Mouse (Mus musculus) CH12.LX (cell line): ENCODE data around the gene Mfsd6l. TPM values are rescaled to one million over a fixed set of nuclear protein-coding genes. Genes with fewer than 3 reads are reported as not detected.

ENCODE experiments used
- DNase-seq: peaks from one replicate; pipeline ENCODE4 v3.0.0-alpha.2; 2013; ENCODE audit errors: extremely low read depth
- H3K27ac ChIP-seq: 2 replicates; pipeline ENCODE4 v1.5.1; 2012; ENCODE audit warnings: low read depth, mild to moderate bottlenecking, control low read depth, moderate library complexity; ENCODE audit not compliant: insufficient read depth
- H3K27me3 ChIP-seq: replicated peaks from 2 replicates; pipeline ENCODE3; 2012; ENCODE audit warnings: inconsistent platforms
- H3K36me3 ChIP-seq, 2 experiments: replicated peaks in 1 of 2; 2 replicates each; pipeline versions ENCODE3 to v1.6.1; 2012; ENCODE audit warnings: inconsistent platforms in 1 of 2, low read length in 1 of 2, mild to moderate bottlenecking in 1 of 2, mixed read lengths in 1 of 2, moderate library complexity in 1 of 2; ENCODE audit not compliant: control insufficient read depth in 1 of 2, insufficient read depth in 1 of 2
- H3K4me1 ChIP-seq, 2 experiments: 2 replicates each; pipeline ENCODE4 v1.6.1; 2012; ENCODE audit warnings: inconsistent platforms in 1 of 2, moderate library complexity in 1 of 2; ENCODE audit not compliant: insufficient read depth in 2 of 2, control insufficient read depth in 1 of 2
- H3K4me2 ChIP-seq: 2 replicates; pipeline ENCODE4 v1.6.1; 2012; ENCODE audit warnings: low read depth, mild to moderate bottlenecking, control low read depth; ENCODE audit not compliant: poor library complexity, insufficient read depth, severe bottlenecking
- H3K4me3 ChIP-seq, 3 experiments: fragments of 150-350 bp in 1 of 3; sonication (generic) in 1 of 3; replicated peaks in 1 of 3; 2 replicates each; pipeline versions ENCODE3 to v1.5.1; 2011 to 2012; ENCODE audit warnings: low read depth in 2 of 3, low read length in 2 of 3, mild to moderate bottlenecking in 2 of 3, moderate library complexity in 2 of 3, control low read depth in 1 of 3, improper control_type of control experiment in 1 of 3, inconsistent platforms in 1 of 3, mixed read lengths in 1 of 3; ENCODE audit not compliant: poor library complexity in 1 of 3
- H3K79me2 ChIP-seq: replicated peaks from 2 replicates; pipeline ENCODE4 v1.6.1; 2012; ENCODE audit warnings: mild to moderate bottlenecking, moderate library complexity; ENCODE audit not compliant: control insufficient read depth, poor library complexity, insufficient read depth, severe bottlenecking; ENCODE audit errors: extremely low read depth
- H3K9ac ChIP-seq: 2 replicates; pipeline ENCODE4 v1.6.1; 2012; ENCODE audit warnings: low read depth, mild to moderate bottlenecking, control low read depth, moderate library complexity; ENCODE audit not compliant: insufficient read depth
- H3K9me3 ChIP-seq: replicated peaks from 2 replicates; pipeline ENCODE3; 2012; ENCODE audit warnings: low read length, inconsistent platforms, mixed read lengths
- BHLHE40 ChIP-seq: IDR thresholded peaks from 2 replicates; pipeline ENCODE4 v1.6.1; 2011; ENCODE audit warnings: mild to moderate bottlenecking, low read depth, low read length, improper control_type of control experiment
- CTCF ChIP-seq, 2 experiments: IDR thresholded peaks in 1 of 2; conservative IDR thresholded peaks in 1 of 2; 2 replicates each; pipeline ENCODE4 v1.5.1; 2011 to 2012; ENCODE audit warnings: low read depth in 2 of 2, low read length in 2 of 2, improper control_type of control experiment in 1 of 2, inconsistent platforms in 1 of 2, mild to moderate bottlenecking in 1 of 2, moderate library complexity in 1 of 2
- E2F4 ChIP-seq: IDR thresholded peaks from 2 replicates; pipeline ENCODE4 v1.6.1; 2011; ENCODE audit warnings: low read depth, low read length, improper control_type of control experiment; ENCODE audit not compliant: insufficient replicate concordance
- ELF1 ChIP-seq: IDR thresholded peaks from 2 replicates; pipeline ENCODE4 v1.6.1; 2014; ENCODE audit warnings: low read depth, mild to moderate bottlenecking, inconsistent platforms, low read length, improper control_type of control experiment
- EP300 ChIP-seq: IDR thresholded peaks from 2 replicates; pipeline ENCODE4 v1.6.1; 2011; ENCODE audit warnings: low read length, improper control_type of control experiment
- GABPA ChIP-seq: IDR thresholded peaks from 2 replicates; pipeline ENCODE4 v1.6.1; 2012; ENCODE audit warnings: low read depth, low read length, improper control_type of control experiment, inconsistent platforms; ENCODE audit not compliant: insufficient replicate concordance
- IRF4 ChIP-seq: IDR thresholded peaks from 2 replicates; pipeline ENCODE4 v1.6.1; 2014; ENCODE audit warnings: low read depth, mild to moderate bottlenecking, inconsistent platforms, low read length, improper control_type of control experiment
- KAT2A ChIP-seq: IDR thresholded peaks from 2 replicates; pipeline ENCODE4 v1.6.1; 2012; ENCODE audit warnings: low read length, improper control_type of control experiment, inconsistent platforms; ENCODE audit not compliant: insufficient replicate concordance
- MAFK ChIP-seq: IDR thresholded peaks from 2 replicates; pipeline ENCODE4 v1.6.1; 2011; ENCODE audit warnings: low read length, improper control_type of control experiment; ENCODE audit not compliant: insufficient replicate concordance
- MAX ChIP-seq: IDR thresholded peaks from 2 replicates; pipeline ENCODE4 v1.6.1; 2011; ENCODE audit warnings: low read length, improper control_type of control experiment
- MAZ ChIP-seq: IDR thresholded peaks from 2 replicates; pipeline ENCODE4 v1.6.1; 2012; ENCODE audit warnings: low read depth, mild to moderate bottlenecking, inconsistent platforms, low read length, improper control_type of control experiment, moderate library complexity
- MEF2A ChIP-seq: IDR thresholded peaks from 2 replicates; pipeline ENCODE4 v1.6.1; 2014; ENCODE audit warnings: low read depth, mild to moderate bottlenecking, inconsistent platforms, low read length, improper control_type of control experiment, borderline replicate concordance
- MXI1 ChIP-seq: IDR thresholded peaks from 2 replicates; pipeline ENCODE4 v1.6.1; 2011; ENCODE audit warnings: mild to moderate bottlenecking, low read depth, low read length, improper control_type of control experiment
- NELFE ChIP-seq: IDR thresholded peaks from 2 replicates; pipeline ENCODE4 v1.6.1; 2011; ENCODE audit warnings: low read depth, low read length, improper control_type of control experiment
- NRF1 ChIP-seq: IDR thresholded peaks from 2 replicates; pipeline ENCODE4 v1.6.1; 2014; ENCODE audit warnings: low read depth, mild to moderate bottlenecking, inconsistent platforms, low read length, improper control_type of control experiment, moderate library complexity
- POLR2A ChIP-seq: IDR thresholded peaks from 2 replicates; pipeline ENCODE4 v1.6.1; 2011; ENCODE audit warnings: low read depth, mild to moderate bottlenecking, improper control_type of control experiment, low read length
- POLR2AphosphoS2 ChIP-seq: IDR thresholded peaks from 2 replicates; pipeline ENCODE4 v1.6.1; 2011; ENCODE audit warnings: low read depth, low read length, improper control_type of control experiment
- RAD21 ChIP-seq: IDR thresholded peaks from 2 replicates; pipeline ENCODE4 v1.6.1; 2011; ENCODE audit warnings: low read depth, mild to moderate bottlenecking, low read length, improper control_type of control experiment, moderate library complexity
- RCOR1 ChIP-seq: conservative IDR thresholded peaks from 2 replicates; pipeline ENCODE4 v1.6.1; 2012; ENCODE audit warnings: low read depth, mild to moderate bottlenecking, inconsistent platforms, low read length, improper control_type of control experiment
- SIN3A ChIP-seq: IDR thresholded peaks from 2 replicates; pipeline ENCODE4 v1.6.1; 2012; ENCODE audit warnings: low read length, improper control_type of control experiment, inconsistent platforms
- SMC3 ChIP-seq: IDR thresholded peaks from 2 replicates; pipeline ENCODE4 v1.6.1; 2011; ENCODE audit warnings: low read depth, low read length, improper control_type of control experiment
- TCF12 ChIP-seq: IDR thresholded peaks from 2 replicates; pipeline ENCODE4 v1.6.1; 2014; ENCODE audit warnings: low read depth, mild to moderate bottlenecking, inconsistent platforms, low read length, improper control_type of control experiment
- USF1 ChIP-seq: IDR thresholded peaks from 2 replicates; pipeline ENCODE4 v1.6.1; 2014; ENCODE audit warnings: low read depth, mild to moderate bottlenecking, inconsistent platforms, low read length, improper control_type of control experiment
- ZC3H11A ChIP-seq: IDR thresholded peaks from 2 replicates; pipeline ENCODE4 v1.6.1; 2012; ENCODE audit warnings: low read depth, mild to moderate bottlenecking, inconsistent platforms, low read length, improper control_type of control experiment
- ZMIZ1 ChIP-seq: IDR thresholded peaks from 2 replicates; pipeline ENCODE4 v1.6.1; 2012; ENCODE audit warnings: low read depth, mild to moderate bottlenecking, inconsistent platforms, low read length, improper control_type of control experiment
- ZNF384 ChIP-seq: IDR thresholded peaks from 2 replicates; pipeline ENCODE4 v1.6.1; 2012; ENCODE audit warnings: low read depth, low read length, improper control_type of control experiment, inconsistent platforms
- dilution Hi-C: fragments of 300-500 bp; cut with MboI; formaldehyde crosslinking; loops from 2 replicates; pipeline ENCODE4 v1.14.3; 2020; ENCODE audit warnings: low sequenced_read_pairs; ENCODE audit not compliant: extremely low pct_unique_long_range_greater_than_20kb, extremely low pct_ligation_motif_present
- in situ Hi-C: fragments of 300-500 bp; cut with MboI; formaldehyde crosslinking; loops from 3 replicates; pipeline ENCODE4 v1.14.3; 2019; ENCODE audit warnings: low sequenced_read_pairs, low pct_ligation_motif_present, low pct_unique_long_range_greater_than_20kb, mixed read lengths
- polyA plus RNA-seq: library from polyadenylated mRNA; unstranded; fragments of >175 nt; gene quantifications from 2 replicates; pipeline ENCODE4 v1.2.1, GENCODE M21; 2012; ENCODE audit warnings: low read depth; ENCODE audit not compliant: insufficient read length
- total RNA-seq, 2 experiments: library from RNA; depleted of rRNA; stranded (reverse); fragments of 300-350 nt in 1 of 2; fragments of >200 nt in 1 of 2; gene quantifications; 2 replicates each; pipeline ENCODE4 v1.2.3; 2012 to 2014

The Mfsd6l gene
- total and polyA plus RNA-seq, 3 experiments = 4.0 to 6.4 (median 4.2) TPM

DNA sequence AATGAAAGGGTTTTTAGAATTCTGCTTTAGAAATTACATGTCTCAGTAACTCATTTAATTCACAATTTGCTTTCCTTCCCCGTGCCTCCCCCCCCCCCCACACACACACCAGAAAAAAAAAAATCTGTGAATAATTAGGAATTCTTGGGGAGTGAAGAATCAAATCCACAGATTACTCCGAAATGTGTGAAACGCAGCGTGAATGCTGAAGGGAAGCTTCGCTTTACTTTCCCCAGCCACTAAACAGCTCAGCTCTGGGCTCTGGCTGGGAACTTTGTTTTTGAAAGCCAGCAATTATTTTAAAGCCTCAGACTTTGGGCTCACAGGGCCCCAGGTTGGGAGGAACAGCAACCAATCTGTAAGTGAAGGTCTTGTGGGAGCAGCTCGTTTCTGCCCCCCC, 24.6 kb downstream of the Mfsd6l start:
- dilution Hi-C loops = no loop called here

DNA sequence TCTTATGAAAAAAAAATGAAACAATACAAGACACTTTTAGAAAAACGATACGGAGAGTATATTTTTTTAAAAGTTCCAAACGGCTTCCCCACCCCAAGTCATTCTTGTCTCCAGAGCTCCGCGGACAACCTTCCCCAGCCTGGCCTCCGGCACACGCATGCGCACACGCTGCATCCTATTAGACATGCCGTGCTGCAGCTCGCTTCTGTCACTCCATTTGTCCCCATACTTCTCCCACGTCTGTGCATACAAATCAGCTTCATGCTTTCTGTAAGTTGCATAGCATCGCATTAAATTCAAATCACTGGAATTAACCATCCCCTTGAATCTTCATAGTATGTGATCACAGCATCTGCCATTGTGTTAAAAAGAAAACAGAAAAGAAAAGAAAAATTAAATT, 27.2 kb downstream of the Mfsd6l start:
- H3K4me3 ChIP-seq = no peak overlapping the region
- no peak overlapping the region for H3K4me2 ChIP-seq
- in situ Hi-C loops (loop anchor here (10.0 kb wide), 1 partner anchor 222 kb away; no protein-coding TSS in a partner anchor), dilution Hi-C loops (no loop called here)
- no peaks in the 10 kb centered on the region for H3K9me3 ChIP-seq
- H3K27ac ChIP-seq = no peak overlapping the region
- no peaks in the 10 kb centered on the region for H3K79me2 ChIP-seq
- TF ChIP-seq KAT2A = no peak
- no peak for TF ChIP-seq ZMIZ1
- TF ChIP-seq POLR2A = no peak
- TF ChIP-seq MEF2A = no peak
- no peak for TF ChIP-seq NELFE
- TF ChIP-seq SIN3A = no peak
- TF ChIP-seq POLR2AphosphoS2 = no peak
- no peak for TF ChIP-seq EP300
- TF ChIP-seq BHLHE40 = no peak
- TF ChIP-seq MXI1 = no peak
- no peak for TF ChIP-seq IRF4
- TF ChIP-seq TCF12 = no peak
- TF ChIP-seq NRF1 = no peak
- TF ChIP-seq SMC3 = no peak
- no peaks in the 10 kb centered on the region for H3K4me1 ChIP-seq
- H3K36me3 ChIP-seq = no peaks in the 10 kb centered on the region
- no peak for DNase-seq
- peaks cover 8% of the 10 kb centered on the region for H3K27me3 ChIP-seq
- no peak overlapping the region for H3K9ac ChIP-seq

More for the DNA sequence above, 24.6 kb downstream of the Mfsd6l start:
- in situ Hi-C loops = loop anchor here (10.0 kb wide), 1 partner anchor 224 kb away; no protein-coding TSS in a partner anchor
- Histone ChIP-seq H3K36me3 (no peaks in the 10 kb centered on the region), H3K4me3 (no peak overlapping the region), H3K27ac (no peak overlapping the region), H3K9ac (no peak overlapping the region), H3K9me3 (no peaks in the 10 kb centered on the region), H3K79me2 (no peaks in the 10 kb centered on the region), H3K4me2 (no peak overlapping the region), H3K27me3 (peaks cover 7% of the 10 kb centered on the region), H3K4me1 (peaks cover 0 to 5% of the 10 kb centered on the region in 2 experiments; a peak in 1 of 4 replicates)
- TF ChIP-seq E2F4 (no peak), SMC3 (no peak), CTCF (conservative IDR thresholded peaks at IDR 0.05 in 1 of 2, IDR thresholded peaks at IDR 0.05 in 1 of 2; ENCODE audit: low read depth in 2 of 2, low read length in 2 of 2) (no peak), USF1 (no peak), MAX (no peak), ZMIZ1 (no peak), BHLHE40 (no peak), RCOR1 (no peak), EP300 (no peak), ELF1 (no peak), ZNF384 (no peak), MAFK (no peak), GABPA (no peak), MAZ (no peak), ZC3H11A (no peak), RAD21 (no peak), IRF4 (no peak)
- no peak for DNase-seq
